ENCODE assay signal across 14 mouse cellular contexts in the genomic region with DNA sequence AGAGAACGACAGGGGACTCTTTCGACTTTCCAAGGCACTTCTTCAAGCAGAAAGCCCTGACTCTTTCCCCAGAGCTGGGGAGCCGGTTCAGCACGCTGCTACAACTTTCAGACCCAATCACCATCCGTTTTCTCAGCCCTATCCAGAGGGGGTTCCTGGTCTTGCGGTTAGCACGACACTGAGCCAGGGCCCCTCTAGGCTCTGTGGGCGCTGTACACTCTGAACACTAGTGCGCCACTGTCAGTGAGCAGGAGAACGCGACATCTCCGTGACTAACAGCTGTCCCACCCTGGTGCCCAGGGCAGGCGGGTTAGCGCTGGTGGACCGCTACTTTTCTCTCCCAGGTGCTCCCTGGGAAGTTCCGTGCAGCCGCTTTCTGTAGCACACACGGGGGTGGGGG. TPM values are rescaled to one million over a fixed set of nuclear protein-coding genes. Genes with fewer than 3 reads are reported as not detected.
DNase-seq lines count a peak whose midpoint lies in the region; ATAC-seq and TF ChIP-seq lines count a peak whose summit lies in the region.
"Had no signal": no experiment of that assay in that cellular context is flagged by ENCODE, and none has a peak within 500 bp of the region (broad histone marks: within the 10 kb centered on the region; RNA-seq: fewer than 3 reads in every experiment).

No protein-coding gene starts in this region.

- whole genome bisulfite sequencing in heart, embryonic 13.5 days: under 1% methylated on average over 18 of the region's 18 CpGs
- 2% methylated on average over 18 of the region's 18 CpGs for WGBS in heart, adult 2 months
- 1% methylated on average over 18 of the region's 18 CpGs for WGBS in midbrain, embryonic 12.5 days
- 2% methylated on average over 16 of the region's 18 CpGs for WGBS in midbrain, embryonic 16.5 days

- H3K9me3 ChIP-seq in heart, embryonic 13.5 days: no peaks in the 10 kb centered on the region
- no peaks in the 10 kb centered on the region for H3K9me3 ChIP-seq in midbrain, embryonic 12.5 days
- H3K9me3 ChIP-seq in midbrain, embryonic 16.5 days (replicated peaks; ENCODE audit: control insufficient read depth, low read length, poor library complexity, severe bottlenecking): no peaks in the 10 kb centered on the region

- H3K36me3 ChIP-seq in heart, embryonic 13.5 days: no peaks in the 10 kb centered on the region
- H3K36me3 ChIP-seq in heart, adult 2 months (ENCODE audit: control insufficient read depth, insufficient read depth, low read length): no peaks in the 10 kb centered on the region
- H3K36me3 ChIP-seq in midbrain, embryonic 12.5 days: no peaks in the 10 kb centered on the region
- no peaks in the 10 kb centered on the region for H3K36me3 ChIP-seq in midbrain, embryonic 16.5 days (ENCODE audit: control insufficient read depth, insufficient read depth, low read length)

- peak overlapping the region; percentile 28 for H3K4me3 ChIP-seq in heart, embryonic 13.5 days
- no peak overlapping the region for H3K4me3 ChIP-seq in heart, adult 2 months
- peak overlapping the region; percentile 2; the same call in 1 of the 2 replicates for H3K4me3 ChIP-seq in midbrain, embryonic 12.5 days
- H3K4me3 ChIP-seq in midbrain, embryonic 16.5 days (ENCODE audit: low read depth, low read length): no peak overlapping the region
- H3K4me3 ChIP-seq: left cerebral cortex, adult 2 months had no signal

- H3K4me1 ChIP-seq in heart, embryonic 13.5 days: peaks cover 7% of the 10 kb centered on the region
- H3K4me1 ChIP-seq in heart, adult 2 months (ENCODE audit: control insufficient read depth, insufficient read depth, low read length): no peaks in the 10 kb centered on the region
- peaks cover 15% of the 10 kb centered on the region for H3K4me1 ChIP-seq in midbrain, embryonic 12.5 days
- H3K4me1 ChIP-seq in midbrain, embryonic 16.5 days (ENCODE audit: control insufficient read depth, insufficient read depth, low read length): peaks cover 4% of the 10 kb centered on the region

- TF ChIP-seq EP300 in heart, adult 2 months (IDR thresholded peaks at IDR 0.05; ENCODE audit: insufficient read depth, low read depth, low read length): no peak

- no peak for TF ChIP-seq CTCF in heart, adult 2 months (IDR thresholded peaks at IDR 0.05)

- H3K27me3 ChIP-seq in heart, embryonic 13.5 days (replicated peaks): peaks cover 75% of the 10 kb centered on the region
- peaks cover 16% of the 10 kb centered on the region for H3K27me3 ChIP-seq in heart, adult 2 months (ENCODE audit: control insufficient read depth, insufficient read depth, low read length)
- peaks cover 74% of the 10 kb centered on the region for H3K27me3 ChIP-seq in midbrain, embryonic 12.5 days
- peaks cover 49% of the 10 kb centered on the region for H3K27me3 ChIP-seq in midbrain, embryonic 16.5 days (ENCODE audit: control insufficient read depth, insufficient read depth, low read depth, low read length)

- H3K9ac ChIP-seq in heart, embryonic 13.5 days: peak overlapping the region; percentile 37; the same call in 1 of the 2 replicates
- H3K9ac ChIP-seq in heart, adult 2 months (ENCODE audit: low read depth, low read length): no peak overlapping the region
- no peak overlapping the region for H3K9ac ChIP-seq in midbrain, embryonic 12.5 days (replicated peaks)
- no peak overlapping the region for H3K9ac ChIP-seq in midbrain, embryonic 16.5 days (ENCODE audit: low read depth, low read length)

- TF ChIP-seq POLR2A in heart, adult 2 months (IDR thresholded peaks at IDR 0.05; ENCODE audit: insufficient read depth, low read depth, low read length): no peak

- H3K27ac ChIP-seq in heart, embryonic 13.5 days (replicated peaks): no peak overlapping the region
- H3K27ac ChIP-seq in heart, adult 2 months: no peak overlapping the region
- H3K27ac ChIP-seq in midbrain, embryonic 12.5 days (replicated peaks): no peak overlapping the region
- no peak overlapping the region for H3K27ac ChIP-seq in midbrain, embryonic 16.5 days (ENCODE audit: low read length)
- H3K27ac ChIP-seq: hindbrain, postnatal 0 days; left cerebral cortex, adult 2 months had no signal

- DNase-seq in heart, adult 2 months: no peak
- peak; percentile 28 for DNase-seq in retina, embryonic 14.5 days (ENCODE audit: low spot score)
- DNase-seq: adrenal gland, postnatal 25 days; cerebellum, adult 9-11 months; kidney, postnatal 25 days; lung, adult 2 months; right cerebral cortex, adult 18-20 months had no signal

- intact Hi-C loops in heart, adult 2 months (cut with DNase I): no loop called here

- H3K4me2 ChIP-seq in heart, embryonic 13.5 days: peak overlapping the region; percentile 59
- H3K4me2 ChIP-seq in midbrain, embryonic 12.5 days (replicated peaks): 0 out of 2 replicates have a peak overlapping the region, but pooled peaks have one; percentile 12
- H3K4me2 ChIP-seq in midbrain, embryonic 16.5 days (ENCODE audit: low read length): no peak overlapping the region

- no peak for ATAC-seq in heart, embryonic 13.5 days (ENCODE audit: extremely low read depth, insufficient number of reproducible peaks, low FRiP score, low TSS enrichment)
- ATAC-seq in midbrain, embryonic 12.5 days (ENCODE audit: low FRiP score, low read depth): no peak
- no peak for ATAC-seq in midbrain, embryonic 16.5 days
- ATAC-seq in granulocyte monocyte progenitor cell, adult 5-6 weeks (replicated peaks; ENCODE audit: poor library complexity, severe bottlenecking): peak; percentile 70
- ATAC-seq in frontal cortex, adult (ENCODE audit: low TSS enrichment): no peak
- ATAC-seq: hindbrain, postnatal 0 days had no signal

- no peaks in the 10 kb centered on the region for H3K79me2 ChIP-seq in heart, adult 2 months (replicated peaks; ENCODE audit: control insufficient read depth, insufficient read depth, low read length)

RNA-seq across cellular contexts. Expression of a gene that starts 5.2 kb away (rescaled TPM):
- polyA plus RNA-seq in heart, embryonic 13.5 days (2015; fragmentation: Nextera tagmentation; extraction: Ambion mirVana): 0.09 and 0.33 TPM in 2 replicates
- total RNA-seq in heart, adult 2 months (2021): not detected
- polyA plus RNA-seq in heart, adult 2 months (2012; rRNA removed): not detected in 2 replicates
- polyA plus RNA-seq in midbrain, embryonic 12.5 days (2016; fragmentation: Nextera tagmentation; extraction: Ambion mirVana): 15.8 and 21.5 TPM in 2 replicates
- polyA plus RNA-seq in midbrain, embryonic 16.5 days (2015; fragmentation: Nextera tagmentation; extraction: Ambion mirVana): 4.5 and 10.9 TPM in 2 replicates
- not detected in 2 replicates for total RNA-seq in granulocyte monocyte progenitor cell, adult 5-6 weeks (2014; fragmentation: Nextera tagmentation)
- not detected in 2 replicates for total RNA-seq in granulocyte monocyte progenitor cell, adult 5-6 weeks (2017)
- total RNA-seq: hindbrain, postnatal 0 days had no signal

RNA-seq across cellular contexts. Expression of a gene that starts 23.8 kb away (rescaled TPM):
- polyA plus RNA-seq in heart, embryonic 13.5 days (2015; fragmentation: Nextera tagmentation; extraction: Ambion mirVana): 0.29 and 0.60 TPM in 2 replicates
- under 1 TPM; 0.23 to 0.39 TPM for total RNA-seq in heart, adult 2 months (2021)
- polyA plus RNA-seq in heart, adult 2 months (2012; rRNA removed): 0.14 and 0.26 TPM in 2 replicates
- polyA plus RNA-seq in midbrain, embryonic 12.5 days (2016; fragmentation: Nextera tagmentation; extraction: Ambion mirVana): 37.2 and 59.9 TPM in 2 replicates
- polyA plus RNA-seq in midbrain, embryonic 16.5 days (2015; fragmentation: Nextera tagmentation; extraction: Ambion mirVana): 31.5 and 55.5 TPM in 2 replicates
- not detected in 2 replicates for total RNA-seq in granulocyte monocyte progenitor cell, adult 5-6 weeks (2014; fragmentation: Nextera tagmentation)
- total RNA-seq in granulocyte monocyte progenitor cell, adult 5-6 weeks (2017): not detected in 2 replicates
- polyA plus RNA-seq: hindbrain, postnatal 0 days had no signal

Comparison
In these comparisons a context has a peak if more than half of its experiments do, and no peak if none do; other contexts are left out.
1. H3K4me3 ChIP-seq: peak in heart, embryonic 13.5 days (single experiment) and midbrain, embryonic 12.5 days (single experiment); none in heart, adult 2 months (single experiment) and midbrain, embryonic 16.5 days (single experiment).
2. RNA of a gene that starts 23.8 kb away (polyA plus RNA-seq): 37.2 to 59.9 TPM in midbrain, embryonic 12.5 days and 31.5 to 55.5 TPM in midbrain, embryonic 16.5 days; 0.29 to 0.60 TPM in heart, embryonic 13.5 days and 0.14 to 0.26 TPM in heart, adult 2 months; every median in the first group is over 10 times any median in the second.